Mouse (Mus musculus) erythroblast, embryonic 14.5 days (primary cell): ENCODE results near the gene Gm49369.

Experiments used
- GATA1 ChIP-seq: IDR thresholded peaks from 2 replicates; pipeline ENCODE4 v1.6.1; 2012; ENCODE audit warnings: low read length, inconsistent platforms, mixed read lengths
- TAL1 ChIP-seq: IDR thresholded peaks from 3 replicates; pipeline ENCODE4 v1.6.1; 2012; ENCODE audit warnings: low read length, inconsistent platforms, mixed read lengths

- no peak for TF ChIP-seq TAL1
- TF ChIP-seq GATA1 = no peak
Observed at GRCm38 (mm10) chr7:142351569-142351968, 30.9 kb downstream of the Gm49369 start.
